Mouse (Mus musculus) B cell, adult 62 days (primary cell): Measurements from ENCODE around the gene Kcnb1. TPM values are rescaled to one million over a fixed set of nuclear protein-coding genes. Genes with fewer than 3 reads are reported as not detected.

Source experiments
- total RNA-seq: library from RNA; stranded (reverse); gene quantifications from 4 replicates; pipeline ENCODE4 v1.2.4, GENCODE M21; 2023

Kcnb1 gene
- 5.6 to 7.6 TPM (median 7.2 TPM) in 4 replicates for total RNA-seq

DNA sequence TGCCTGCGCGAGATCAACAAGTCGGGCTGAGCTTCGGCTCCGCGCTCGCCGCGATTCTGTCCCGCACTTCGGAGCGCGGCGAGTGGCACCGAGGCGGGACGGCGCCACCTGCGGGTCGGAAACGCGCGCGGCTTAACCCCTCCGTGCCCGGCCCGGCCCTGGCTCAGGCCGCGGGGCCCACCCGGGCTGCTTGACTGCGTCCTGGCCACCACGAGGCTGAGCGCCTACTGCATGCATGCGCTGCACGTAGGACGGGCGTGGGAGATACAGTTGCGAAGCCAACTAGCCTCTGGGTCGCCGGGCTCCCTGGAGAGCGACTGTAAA is at the start of gene Kcnb1:
Gene Kcnb1, minus strand, starts transcription at position 80 of the 324 bp plus-strand sequence.

DNA sequence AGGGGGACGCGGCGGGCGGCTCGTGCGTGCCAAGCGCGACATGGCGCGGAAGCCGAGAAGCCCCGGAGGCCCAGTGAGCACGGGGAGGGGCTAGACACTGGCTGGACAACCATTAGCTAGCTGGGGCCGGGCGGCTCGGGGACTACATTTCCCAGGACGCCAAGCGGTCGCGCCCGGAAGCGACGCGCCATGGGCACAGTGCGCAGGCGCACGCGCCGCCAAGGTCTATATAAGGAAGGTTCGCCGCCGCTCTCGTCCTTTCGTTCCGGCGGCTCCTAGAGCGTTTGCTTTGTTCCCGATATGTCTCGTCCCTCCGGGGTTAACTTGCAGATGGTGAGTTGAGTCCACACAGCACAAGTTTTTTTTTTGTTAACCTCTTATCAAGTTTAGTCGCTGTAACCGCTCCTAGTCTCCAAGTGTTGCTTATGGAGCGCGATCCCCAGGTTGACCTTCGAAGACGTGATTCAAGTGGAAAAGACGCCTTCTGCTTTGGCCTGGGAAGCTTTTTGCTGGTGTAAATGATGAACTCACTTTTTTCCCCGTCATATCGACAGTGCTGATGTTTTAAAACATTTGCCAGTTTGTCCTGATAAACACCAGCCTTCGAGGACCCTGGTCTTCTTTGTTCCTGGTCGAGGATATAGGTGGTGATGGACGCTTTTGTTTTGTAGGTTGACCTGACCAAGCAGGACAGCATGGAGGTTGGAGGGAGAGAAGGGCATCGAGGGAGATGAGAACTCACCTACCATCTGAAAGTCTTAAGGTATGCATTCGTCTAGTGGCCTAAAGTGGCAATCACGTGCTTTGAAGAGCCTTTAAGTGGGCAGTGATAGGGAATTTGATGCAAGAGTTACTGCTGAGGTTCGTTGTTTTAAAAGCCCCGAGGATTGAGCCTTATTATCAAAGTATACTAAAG is 126.7 kb downstream of the Kcnb1 start, which contains the start of gene Znfx1:
Gene Znfx1, minus strand, starts transcription at position 51 of the 916 bp plus-strand sequence.

Other genes starting within 250 kb of the Kcnb1 start
- gene Stau1, start 193.9 kb downstream of the Kcnb1 start, total RNA-seq: 68.6 to 79.5 TPM (median 75.2 TPM) in 4 replicates
- 91.5 to 110 TPM (median 97.4 TPM) in 4 replicates for gene Ddx27, start 175.0 kb downstream of the Kcnb1 start, total RNA-seq
- gene Znfx1, start 127.1 kb downstream of the Kcnb1 start, total RNA-seq: 60.2 to 63.7 TPM (median 62.6 TPM) in 4 replicates
- 0.31 to 0.33 TPM in 2 of 4 replicates, not detected in the others for gene Ptgis, start 50.4 kb upstream of the Kcnb1 start, total RNA-seq
- 60.9 to 73.1 TPM (median 66.9 TPM) in 4 replicates for gene B4galt5, start 159.0 kb upstream of the Kcnb1 start, total RNA-seq
- gene Slc9a8, start 231.6 kb upstream of the Kcnb1 start, total RNA-seq: 93.7 to 102 TPM (median 98.4 TPM) in 4 replicates